Mouse (Mus musculus) thymus, postnatal 0 days (tissue): Measurements from ENCODE around the gene Parg. TPM values are rescaled to one million over a fixed set of nuclear protein-coding genes. Genes with fewer than 3 reads are reported as not detected.

Experiments
- DNase-seq: peaks from one replicate; pipeline ENCODE4 v3.0.0-alpha.2; 2015; ENCODE audit warnings: low spot score
- polyA plus RNA-seq: library from polyadenylated mRNA; unstranded; fragments of >200 nt; fragmentation: Nextera tagmentation; extraction: Ambion mirVana; gene quantifications from 2 replicates; pipeline ENCODE4 v1.2.1, GENCODE M21; 2015

Parg gene
- 41.3 and 41.4 TPM in 2 replicates for polyA plus RNA-seq

GRCm38 (mm10) chr14:32201791-32202451 is at the start of gene Parg, which contains the start of gene Timm23:
Parg (plus strand) TSS chr14:32201949.
Timm23 (minus strand) TSS chr14:32201898.
- peak; percentile 87 for DNase-seq

- DNase-seq = no peak
These were observed 49.3 kb upstream of the Parg start for GRCm38 (mm10) chr14:32152243-32152965.

- no peak for DNase-seq
These were observed 48.6 kb upstream of the Parg start for GRCm38 (mm10) chr14:32153156-32153555.

GRCm38 (mm10) chr14:32154758-32155157 is 47.0 kb upstream of the Parg start:
- no peak for DNase-seq

- DNase-seq = no peak
These were observed 42.5 kb upstream of the Parg start for GRCm38 (mm10) chr14:32159150-32159670.

- peak; percentile 99 for DNase-seq
These were observed 42.0 kb upstream of the Parg start, which contains the start of gene Ncoa4 for GRCm38 (mm10) chr14:32159690-32160246. Ncoa4 (plus strand) TSS chr14:32159865.

- peak; percentile 7 for DNase-seq
These were observed 41.2 kb upstream of the Parg start for GRCm38 (mm10) chr14:32160563-32160962.

GRCm38 (mm10) chr14:32161090-32161885 is 40.5 kb upstream of the Parg start:
- no peak for DNase-seq

- no peak for DNase-seq
These were observed 39.5 kb upstream of the Parg start for GRCm38 (mm10) chr14:32162231-32162630.

- no peak for DNase-seq
These were observed 38.4 kb upstream of the Parg start for GRCm38 (mm10) chr14:32163203-32163888.

- DNase-seq = no peak
These were observed 37.3 kb upstream of the Parg start for GRCm38 (mm10) chr14:32164173-32165051.

GRCm38 (mm10) chr14:32165278-32166061 is 36.3 kb upstream of the Parg start:
- peak; percentile 85 for DNase-seq

GRCm38 (mm10) chr14:32166062-32166441 is 35.7 kb upstream of the Parg start:
- DNase-seq = no peak

GRCm38 (mm10) chr14:32166840-32167239 is 34.9 kb upstream of the Parg start:
- DNase-seq = no peak

GRCm38 (mm10) chr14:32167326-32167725 is 34.4 kb upstream of the Parg start:
- no peak for DNase-seq

- DNase-seq = no peak
These were observed 33.0 kb upstream of the Parg start for GRCm38 (mm10) chr14:32168653-32169231.

- DNase-seq = no peak
These were observed 31.6 kb upstream of the Parg start for GRCm38 (mm10) chr14:32170137-32170536.

GRCm38 (mm10) chr14:32175310-32175709 is 26.4 kb upstream of the Parg start:
- no peak for DNase-seq
